Mouse (Mus musculus): ENCODE results near the gene Rpl3. TPM values are rescaled to one million over a fixed set of nuclear protein-coding genes. Genes with fewer than 3 reads are reported as not detected.

Rpl3 gene
- total and polyA plus RNA-seq, 3 experiments: 176 to 1,698 (median 1,019) TPM

DNA sequence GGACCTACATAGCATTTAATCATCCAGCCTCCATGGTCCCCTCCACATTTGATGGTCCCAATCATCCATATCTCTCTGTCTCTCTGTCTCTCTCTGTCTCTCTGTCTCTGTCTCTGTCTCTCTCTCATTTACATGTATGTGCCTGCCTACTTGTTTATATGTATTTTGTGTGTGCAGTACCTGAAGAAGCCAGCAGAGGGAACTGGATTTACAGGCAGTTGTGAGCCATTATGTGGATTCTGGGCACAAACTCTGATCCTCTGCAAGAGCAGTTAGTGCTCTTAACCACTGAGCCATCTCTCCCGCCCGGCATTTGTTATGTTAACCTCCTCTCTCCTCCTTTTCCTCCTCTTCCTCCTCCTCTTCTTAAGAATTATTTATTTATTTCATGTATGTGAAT is 45.9 kb downstream of the Rpl3 start:
- Histone ChIP-seq H3K36me3 (replicated peaks) (no peaks in the 10 kb centered on the region), H3K27me3 (ENCODE audit: insufficient read depth, low read length) (peaks cover 27% of the 10 kb centered on the region; the same call in 1 of the 2 replicates), H3K9me3 (replicated peaks) (peaks cover 4% of the 10 kb centered on the region), H3K4me1 (ENCODE audit: insufficient read depth, low read depth, low read length) (no peaks in the 10 kb centered on the region), H3K4me3 (ENCODE audit: low read depth, low read length) (no peak overlapping the region)
- no peak for ATAC-seq (ENCODE audit: extremely low read depth, insufficient number of reproducible peaks, low FRiP score, poor library complexity, severe bottlenecking)
- DNase-seq (ENCODE audit: low spot score): no peak
- no peak for TF ChIP-seq CTCF (IDR thresholded peaks at IDR 0.05; ENCODE audit: low read depth, low read length)
- TF ChIP-seq GATA1 (IDR thresholded peaks at IDR 0.05; ENCODE audit: borderline replicate concordance, low read length): no peak
- no peak for TF ChIP-seq GATA2 (IDR thresholded peaks at IDR 0.05; ENCODE audit: borderline replicate concordance, low read depth, low read length)
- TF ChIP-seq TAL1 (conservative IDR thresholded peaks at IDR 0.05; ENCODE audit: low read depth, low read length): no peak
- TF ChIP-seq POLR2AphosphoS5 (IDR thresholded peaks at IDR 0.05; ENCODE audit: insufficient replicate concordance, low read depth, low read length): no peak

GRCm38 (mm10) chr15:80044249-80044648 is 47.4 kb downstream of the Rpl3 start:
- Histone ChIP-seq H3K4me1 (ENCODE audit: insufficient read depth, low read depth, low read length) (no peaks in the 10 kb centered on the region), H3K36me3 (replicated peaks) (no peaks in the 10 kb centered on the region), H3K4me3 (ENCODE audit: low read depth, low read length) (no peak overlapping the region), H3K9me3 (replicated peaks) (peaks cover 4% of the 10 kb centered on the region), H3K27me3 (ENCODE audit: insufficient read depth, low read length) (peaks cover 23% of the 10 kb centered on the region; the same call in 1 of the 2 replicates)
- ATAC-seq (ENCODE audit: extremely low read depth, insufficient number of reproducible peaks, low FRiP score, poor library complexity, severe bottlenecking): no peak
- TF ChIP-seq CTCF (IDR thresholded peaks at IDR 0.05; ENCODE audit: low read depth, low read length) (no peak), POLR2AphosphoS5 (IDR thresholded peaks at IDR 0.05; ENCODE audit: insufficient replicate concordance, low read depth, low read length) (no peak), TAL1 (conservative IDR thresholded peaks at IDR 0.05; ENCODE audit: low read depth, low read length) (no peak), GATA2 (IDR thresholded peaks at IDR 0.05; ENCODE audit: borderline replicate concordance, low read depth, low read length) (no peak), GATA1 (IDR thresholded peaks at IDR 0.05; ENCODE audit: borderline replicate concordance, low read length) (no peak)
- DNase-seq (ENCODE audit: low spot score): no peak

- DNase-seq (ENCODE audit: low spot score) (no peak), ATAC-seq (ENCODE audit: extremely low read depth, insufficient number of reproducible peaks, low FRiP score, poor library complexity, severe bottlenecking) (no peak)
- Histone ChIP-seq H3K36me3 (replicated peaks) (no peaks in the 10 kb centered on the region), H3K27me3 (ENCODE audit: insufficient read depth, low read length) (peaks cover 15% of the 10 kb centered on the region; the same call in 1 of the 2 replicates), H3K4me3 (ENCODE audit: low read depth, low read length) (no peak overlapping the region), H3K4me1 (ENCODE audit: insufficient read depth, low read depth, low read length) (no peaks in the 10 kb centered on the region), H3K9me3 (replicated peaks) (peaks cover 4% of the 10 kb centered on the region)
- TF ChIP-seq CTCF (IDR thresholded peaks at IDR 0.05; ENCODE audit: low read depth, low read length): no peak
- TF ChIP-seq GATA1 (IDR thresholded peaks at IDR 0.05; ENCODE audit: borderline replicate concordance, low read length): no peak
- no peak for TF ChIP-seq TAL1 (conservative IDR thresholded peaks at IDR 0.05; ENCODE audit: low read depth, low read length)
- no peak for TF ChIP-seq POLR2AphosphoS5 (IDR thresholded peaks at IDR 0.05; ENCODE audit: insufficient replicate concordance, low read depth, low read length)
- no peak for TF ChIP-seq GATA2 (IDR thresholded peaks at IDR 0.05; ENCODE audit: borderline replicate concordance, low read depth, low read length)
Measured at GRCm38 (mm10) chr15:80042152-80042551, 49.5 kb downstream of the Rpl3 start.

DNA sequence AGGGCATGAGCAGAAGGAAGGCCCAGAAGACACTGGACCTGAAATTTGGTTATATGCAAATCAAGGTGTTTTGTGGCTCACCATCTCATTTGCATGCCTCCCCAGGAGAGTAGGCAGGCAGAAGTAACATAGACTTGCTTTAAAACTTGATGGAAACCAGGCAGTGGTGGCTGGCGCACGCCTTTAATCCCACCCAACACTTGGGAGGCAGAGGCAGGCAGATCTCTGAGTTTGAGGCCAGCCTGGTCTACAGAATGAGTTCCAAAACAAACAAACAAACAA is 53.6 kb downstream of the Rpl3 start:
- Histone ChIP-seq H3K27me3 (ENCODE audit: insufficient read depth, low read length) (peaks cover 5% of the 10 kb centered on the region; the same call in 1 of the 2 replicates), H3K4me1 (ENCODE audit: insufficient read depth, low read depth, low read length) (no peaks in the 10 kb centered on the region), H3K9me3 (replicated peaks) (no peaks in the 10 kb centered on the region), H3K4me3 (ENCODE audit: low read depth, low read length) (no peak overlapping the region), H3K36me3 (replicated peaks) (no peaks in the 10 kb centered on the region)
- DNase-seq (ENCODE audit: low spot score) (no peak), ATAC-seq (ENCODE audit: extremely low read depth, insufficient number of reproducible peaks, low FRiP score, poor library complexity, severe bottlenecking) (no peak)
- no peak for TF ChIP-seq GATA2 (IDR thresholded peaks at IDR 0.05; ENCODE audit: borderline replicate concordance, low read depth, low read length)
- TF ChIP-seq POLR2AphosphoS5 (IDR thresholded peaks at IDR 0.05; ENCODE audit: insufficient replicate concordance, low read depth, low read length): no peak
- TF ChIP-seq TAL1 (conservative IDR thresholded peaks at IDR 0.05; ENCODE audit: low read depth, low read length): no peak
- TF ChIP-seq CTCF (IDR thresholded peaks at IDR 0.05; ENCODE audit: low read depth, low read length): no peak
- TF ChIP-seq GATA1 (IDR thresholded peaks at IDR 0.05; ENCODE audit: borderline replicate concordance, low read length): no peak

GRCm38 (mm10) chr15:80037255-80038109 is 54.2 kb downstream of the Rpl3 start:
- Histone ChIP-seq H3K9me3 (replicated peaks) (no peaks in the 10 kb centered on the region), H3K27me3 (ENCODE audit: insufficient read depth, low read length) (peaks cover 4% of the 10 kb centered on the region; the same call in 1 of the 2 replicates), H3K4me3 (ENCODE audit: low read depth, low read length) (no peak overlapping the region), H3K4me1 (ENCODE audit: insufficient read depth, low read depth, low read length) (no peaks in the 10 kb centered on the region), H3K36me3 (replicated peaks) (no peaks in the 10 kb centered on the region)
- DNase-seq (ENCODE audit: low spot score) (no peak), ATAC-seq (ENCODE audit: extremely low read depth, insufficient number of reproducible peaks, low FRiP score, poor library complexity, severe bottlenecking) (no peak)
- TF ChIP-seq CTCF (IDR thresholded peaks at IDR 0.05; ENCODE audit: low read depth, low read length) (no peak), POLR2AphosphoS5 (IDR thresholded peaks at IDR 0.05; ENCODE audit: insufficient replicate concordance, low read depth, low read length) (no peak), GATA1 (IDR thresholded peaks at IDR 0.05; ENCODE audit: borderline replicate concordance, low read length) (no peak), TAL1 (conservative IDR thresholded peaks at IDR 0.05; ENCODE audit: low read depth, low read length) (no peak), GATA2 (IDR thresholded peaks at IDR 0.05; ENCODE audit: borderline replicate concordance, low read depth, low read length) (no peak)

DNA sequence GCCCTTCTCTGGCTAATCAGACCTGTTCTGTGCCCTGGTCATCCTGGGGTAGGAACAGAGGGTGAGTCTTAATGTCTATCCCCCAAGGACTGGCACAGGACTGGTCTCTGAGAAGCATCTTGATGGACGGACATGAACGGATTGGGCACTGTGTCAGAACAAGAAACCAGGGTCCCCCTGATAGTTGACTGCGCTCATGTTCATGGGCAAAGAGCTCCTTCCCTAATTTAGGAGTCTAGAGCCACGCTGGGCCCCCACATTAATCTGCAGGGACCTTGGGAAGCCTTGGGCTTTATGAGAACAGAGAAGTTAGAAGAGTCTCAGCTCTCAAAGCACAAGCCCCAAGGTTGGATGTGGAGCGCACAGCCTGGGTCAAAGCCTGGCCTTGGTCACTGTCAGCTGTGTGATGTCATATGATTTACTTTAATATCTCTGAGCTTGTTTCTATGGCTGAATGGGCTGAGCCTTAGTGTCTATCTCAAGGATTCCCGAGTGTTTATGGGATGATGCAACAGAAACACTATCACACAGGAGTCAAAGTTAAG is 56.3 kb downstream of the Rpl3 start:
- Histone ChIP-seq H3K4me3 (ENCODE audit: low read depth, low read length) (no peak overlapping the region), H3K4me1 (ENCODE audit: insufficient read depth, low read depth, low read length) (no peaks in the 10 kb centered on the region), H3K9me3 (replicated peaks) (no peaks in the 10 kb centered on the region), H3K36me3 (replicated peaks) (no peaks in the 10 kb centered on the region), H3K27me3 (ENCODE audit: insufficient read depth, low read length) (peaks cover 4% of the 10 kb centered on the region; the same call in 1 of the 2 replicates)
- TF ChIP-seq POLR2AphosphoS5 (IDR thresholded peaks at IDR 0.05; ENCODE audit: insufficient replicate concordance, low read depth, low read length) (no peak), GATA2 (IDR thresholded peaks at IDR 0.05; ENCODE audit: borderline replicate concordance, low read depth, low read length) (no peak), CTCF (IDR thresholded peaks at IDR 0.05; ENCODE audit: low read depth, low read length) (no peak), TAL1 (conservative IDR thresholded peaks at IDR 0.05; ENCODE audit: low read depth, low read length) (no peak), GATA1 (IDR thresholded peaks at IDR 0.05; ENCODE audit: borderline replicate concordance, low read length) (no peak)
- no peak for ATAC-seq (ENCODE audit: extremely low read depth, insufficient number of reproducible peaks, low FRiP score, poor library complexity, severe bottlenecking)
- no peak for DNase-seq (ENCODE audit: low spot score)
